Mouse (Mus musculus) olfactory bulb, adult 2 months (tissue): ENCODE data around the gene Myo18b.

Source experiments
- CTCF ChIP-seq: fragments of 200-500 bp; IDR thresholded peaks from 2 replicates; pipeline ENCODE4 v1.5.1; 2012; ENCODE audit warnings: low read depth, mild to moderate bottlenecking, low read length, moderate library complexity; ENCODE audit not compliant: insufficient read depth
- POLR2A ChIP-seq: fragments of 200-500 bp; IDR thresholded peaks from 2 replicates; pipeline ENCODE4 v1.6.1; 2012; ENCODE audit warnings: mild to moderate bottlenecking, low read depth, low read length, moderate library complexity; ENCODE audit not compliant: insufficient read depth

GRCm38 (mm10) chr5:112908169-112908614 is 12.0 kb upstream of the Myo18b start:
- TF ChIP-seq CTCF (no peak), POLR2A (no peak)
